Mouse (Mus musculus) ES-E14 (cell line): ENCODE data around the gene Afg1l.

Source experiments
- CHD2 ChIP-seq: IDR thresholded peaks from 2 replicates; pipeline ENCODE4 v1.6.1; 2014; ENCODE audit warnings: mild to moderate bottlenecking, low read depth, low read length, inconsistent platforms
- HCFC1 ChIP-seq: IDR thresholded peaks from 2 replicates; pipeline ENCODE4 v1.6.1; 2012; ENCODE audit warnings: low read length, inconsistent platforms, borderline replicate concordance; ENCODE audit not compliant: insufficient read depth
- MAFK ChIP-seq: IDR thresholded peaks from 2 replicates; pipeline ENCODE4 v1.6.1; 2014; ENCODE audit warnings: mild to moderate bottlenecking, low read depth, low read length, inconsistent platforms; ENCODE audit not compliant: insufficient read depth
- ZC3H11A ChIP-seq: IDR thresholded peaks from 2 replicates; pipeline ENCODE4 v1.6.1; 2012; ENCODE audit warnings: low read depth, mild to moderate bottlenecking, inconsistent platforms, low read length, borderline replicate concordance
- ZNF384 ChIP-seq: IDR thresholded peaks from 2 replicates; pipeline ENCODE4 v1.6.1; 2012; ENCODE audit warnings: low read depth, low read length, inconsistent platforms

GRCm38 (mm10) chr10:42510141-42510540, 31.8 kb upstream of the Afg1l start:
- no peak for TF ChIP-seq MAFK
- no peak for TF ChIP-seq HCFC1
- no peak for TF ChIP-seq ZNF384
- no peak for TF ChIP-seq CHD2
- no peak for TF ChIP-seq ZC3H11A
